In genomic region chrX:8096787-8097242, GRCm38 (mm10) we compare ENCODE assay signal across 8 mouse cellular contexts. TPM values are rescaled to one million over a fixed set of nuclear protein-coding genes. Genes with fewer than 3 reads are reported as not detected.
A peak's percentile ranks its signal among the peaks of the same experiment; 100 is the strongest.
DNase-seq lines count a peak whose midpoint lies in the region; ATAC-seq and TF ChIP-seq lines count a peak whose summit lies in the region.

No protein-coding gene starts in this region.

- H3K4me3 ChIP-seq in bone marrow, adult 2 months (replicated peaks; ENCODE audit: control insufficient read depth, low read depth, low read length) = peak overlapping the region; percentile 18
- peak overlapping the region; percentile 30 for H3K4me3 ChIP-seq in embryonic facial prominence, embryonic 15.5 days (replicated peaks)
- H3K4me3 ChIP-seq in limb, embryonic 14.5 days (replicated peaks; ENCODE audit: low read length) = peak overlapping the region; percentile 21
- H3K4me3 ChIP-seq in midbrain, postnatal 0 days (ENCODE audit: low read depth, low read length) = peak overlapping the region; percentile 25

- H3K36me3 ChIP-seq in embryonic facial prominence, embryonic 15.5 days = no peaks in the 10 kb centered on the region
- no peaks in the 10 kb centered on the region for H3K36me3 ChIP-seq in limb, embryonic 14.5 days (ENCODE audit: control insufficient read depth, insufficient read depth, low read length)
- H3K36me3 ChIP-seq in midbrain, postnatal 0 days (ENCODE audit: insufficient read depth, low read length) = no peaks in the 10 kb centered on the region

- peak; percentile 95 for ATAC-seq in embryonic facial prominence, embryonic 15.5 days (ENCODE audit: insufficient number of reproducible peaks, low FRiP score, low TSS enrichment, low read depth)
- peak; percentile 95 for ATAC-seq in limb, embryonic 14.5 days (ENCODE audit: low FRiP score, low read depth)
- peak; percentile 96 for ATAC-seq in midbrain, postnatal 0 days (ENCODE audit: low FRiP score)

- no peaks in the 10 kb centered on the region for H3K27me3 ChIP-seq in embryonic facial prominence, embryonic 15.5 days
- H3K27me3 ChIP-seq in limb, embryonic 14.5 days (ENCODE audit: control insufficient read depth, insufficient read depth, low read length) = no peaks in the 10 kb centered on the region
- H3K27me3 ChIP-seq in midbrain, postnatal 0 days (ENCODE audit: insufficient read depth, low read length) = no peaks in the 10 kb centered on the region

- H3K4me2 ChIP-seq in embryonic facial prominence, embryonic 15.5 days (replicated peaks) = peak overlapping the region; percentile 36; the same call in 1 of the 2 replicates
- H3K4me2 ChIP-seq in limb, embryonic 14.5 days (replicated peaks; ENCODE audit: low read depth, low read length, severe bottlenecking) = peak overlapping the region; percentile 41
- peak overlapping the region; percentile 24; the same call in 1 of the 2 replicates for H3K4me2 ChIP-seq in midbrain, postnatal 0 days (ENCODE audit: low read depth, low read length, poor library complexity, severe bottlenecking)

- no peak for TF ChIP-seq CTCF in bone marrow, adult 2 months (IDR thresholded peaks at IDR 0.05; ENCODE audit: control insufficient read depth, insufficient read depth, low read length)
- TF ChIP-seq CTCF in midbrain, postnatal 0 days (IDR thresholded peaks at IDR 0.05) = no peak

- no peaks in the 10 kb centered on the region; the same call in 1 of the 2 replicates for H3K4me1 ChIP-seq in bone marrow, adult 2 months (ENCODE audit: control insufficient read depth, insufficient read depth, low read length)
- no peaks in the 10 kb centered on the region for H3K4me1 ChIP-seq in embryonic facial prominence, embryonic 15.5 days
- H3K4me1 ChIP-seq in limb, embryonic 14.5 days (ENCODE audit: control insufficient read depth, insufficient read depth, low read length) = no peaks in the 10 kb centered on the region
- H3K4me1 ChIP-seq in midbrain, postnatal 0 days (ENCODE audit: insufficient read depth, low read length) = no peaks in the 10 kb centered on the region

- no peaks in the 10 kb centered on the region for H3K9me3 ChIP-seq in embryonic facial prominence, embryonic 15.5 days (replicated peaks)
- H3K9me3 ChIP-seq in limb, embryonic 14.5 days (ENCODE audit: control insufficient read depth, low read length) = no peaks in the 10 kb centered on the region
- no peaks in the 10 kb centered on the region for H3K9me3 ChIP-seq in midbrain, postnatal 0 days (ENCODE audit: low read length)

- 16% methylated on average over 19 of the region's 19 CpGs for WGBS in bone marrow, adult 2 months
- WGBS in embryonic facial prominence, embryonic 15.5 days = 15% methylated on average over 19 of the region's 19 CpGs
- WGBS in limb, embryonic 14.5 days = 12% methylated on average over 15 of the region's 19 CpGs
- WGBS in midbrain, postnatal 0 days = 15% methylated on average over 17 of the region's 19 CpGs

- DNase-seq in 416B (ENCODE audit: low read depth) = peak; percentile 98
- peak; percentile 94 for DNase-seq in heart, adult 8-10 months (ENCODE audit: low spot score)
- DNase-seq in kidney, adult 9 months = peak; percentile 98
- peak; percentile 97 for DNase-seq in limb, embryonic 14.5 days (ENCODE audit: low spot score)
- peak; percentile 97 for DNase-seq in midbrain, postnatal 0 days (ENCODE audit: low spot score)
- DNase-seq in spleen, postnatal 14 days (ENCODE audit: low spot score in 2 of 2) = peak; percentile 91

- H3K9ac ChIP-seq in embryonic facial prominence, embryonic 15.5 days = no peak overlapping the region
- no peak overlapping the region for H3K9ac ChIP-seq in limb, embryonic 14.5 days (ENCODE audit: low read depth, low read length, severe bottlenecking)
- H3K9ac ChIP-seq in midbrain, postnatal 0 days (replicated peaks; ENCODE audit: low read length, poor library complexity, severe bottlenecking) = no peak overlapping the region

- peak overlapping the region; percentile 86 for H3K27ac ChIP-seq in bone marrow, adult 2 months (ENCODE audit: control insufficient read depth, insufficient read depth, low read depth, low read length, poor library complexity)
- peak overlapping the region; percentile 58; the same call in 1 of the 2 replicates for H3K27ac ChIP-seq in embryonic facial prominence, embryonic 15.5 days (replicated peaks)
- H3K27ac ChIP-seq in limb, embryonic 14.5 days (replicated peaks; ENCODE audit: low read depth, low read length) = peak overlapping the region; percentile 48; the same call in 1 of the 2 replicates
- H3K27ac ChIP-seq in midbrain, postnatal 0 days (ENCODE audit: low read depth, low read length) = peak overlapping the region; percentile 59; the same call in 1 of the 2 replicates

- 0 out of 2 replicates have a peak, but pooled peaks have one; percentile 46 for TF ChIP-seq POLR2A in bone marrow, adult 2 months (IDR thresholded peaks at IDR 0.05; ENCODE audit: borderline replicate concordance, control insufficient read depth, low read depth, low read length)
- TF ChIP-seq POLR2A in limb, embryonic 14.5 days (IDR thresholded peaks at IDR 0.05; ENCODE audit: borderline replicate concordance, extremely low read depth, insufficient read depth, insufficient read length) = no peak

RNA-seq across cellular contexts. Expression of gene Was, which starts 6.5 kb away (rescaled TPM):
- polyA plus RNA-seq in bone marrow, adult 2 months (2011; ENCODE audit: insufficient read depth, insufficient read length, low replicate concordance, missing spikeins) = 10.1 and 32.0 TPM in 2 replicates
- polyA plus RNA-seq in embryonic facial prominence, embryonic 15.5 days (2015; fragmentation: Nextera tagmentation; extraction: Ambion mirVana) = 0.71 and 0.91 TPM in 2 replicates
- total RNA-seq in heart, adult 8-10 months (2022) = 1 to 10 TPM; 1.3 to 2.5 (median 1.6) TPM
- polyA plus RNA-seq in limb, embryonic 14.5 days (2012; rRNA removed) = 2.6 and 3.5 TPM in 2 replicates
- 0.92 and 0.97 TPM in 2 replicates for polyA plus RNA-seq in limb, embryonic 14.5 days (2014; fragmentation: Nextera tagmentation; extraction: Ambion mirVana)
- total RNA-seq in midbrain, postnatal 0 days (2014; rRNA removed) = 0.52 and 0.60 TPM in 2 replicates
- 0.15 and 0.30 TPM in 2 replicates for polyA plus RNA-seq in midbrain, postnatal 0 days (2015; fragmentation: Nextera tagmentation; extraction: Ambion mirVana)

RNA-seq across cellular contexts. Expression of gene Suv39h1, which starts 22.3 kb away (rescaled TPM):
- 27.4 and 30.7 TPM in 2 replicates for polyA plus RNA-seq in bone marrow, adult 2 months (2011; ENCODE audit: insufficient read depth, insufficient read length, low replicate concordance, missing spikeins)
- polyA plus RNA-seq in embryonic facial prominence, embryonic 15.5 days (2015; fragmentation: Nextera tagmentation; extraction: Ambion mirVana) = 45.5 and 51.5 TPM in 2 replicates
- total RNA-seq in heart, adult 8-10 months (2022) = 1 to 10 TPM; 4.0 to 6.4 (median 4.5) TPM
- polyA plus RNA-seq in limb, embryonic 14.5 days (2012; rRNA removed) = 65.3 and 67.4 TPM in 2 replicates
- polyA plus RNA-seq in limb, embryonic 14.5 days (2014; fragmentation: Nextera tagmentation; extraction: Ambion mirVana) = 51.9 and 56.1 TPM in 2 replicates
- total RNA-seq in midbrain, postnatal 0 days (2014; rRNA removed) = 32.0 and 45.0 TPM in 2 replicates
- polyA plus RNA-seq in midbrain, postnatal 0 days (2015; fragmentation: Nextera tagmentation; extraction: Ambion mirVana) = 34.8 and 35.4 TPM in 2 replicates

RNA-seq across cellular contexts. Expression of gene Wdr13, which starts 35.9 kb away (rescaled TPM):
- polyA plus RNA-seq in bone marrow, adult 2 months (2011; ENCODE audit: insufficient read depth, insufficient read length, low replicate concordance, missing spikeins) = 23.3 and 35.6 TPM in 2 replicates
- polyA plus RNA-seq in embryonic facial prominence, embryonic 15.5 days (2015; fragmentation: Nextera tagmentation; extraction: Ambion mirVana) = 28.1 and 30.7 TPM in 2 replicates
- total RNA-seq in heart, adult 8-10 months (2022) = 10 to 100 TPM; 34.2 to 48.2 (median 41.0) TPM
- polyA plus RNA-seq in limb, embryonic 14.5 days (2012; rRNA removed) = 90.6 and 127 TPM in 2 replicates
- 18.7 and 19.7 TPM in 2 replicates for polyA plus RNA-seq in limb, embryonic 14.5 days (2014; fragmentation: Nextera tagmentation; extraction: Ambion mirVana)
- total RNA-seq in midbrain, postnatal 0 days (2014; rRNA removed) = 324 and 337 TPM in 2 replicates
- polyA plus RNA-seq in midbrain, postnatal 0 days (2015; fragmentation: Nextera tagmentation; extraction: Ambion mirVana) = 59.9 and 60.4 TPM in 2 replicates

RNA-seq across cellular contexts. Expression of gene Rbm3, which starts 48.9 kb away (rescaled TPM):
- 301 and 341 TPM in 2 replicates for polyA plus RNA-seq in bone marrow, adult 2 months (2011; ENCODE audit: insufficient read depth, insufficient read length, low replicate concordance, missing spikeins)
- 390 and 425 TPM in 2 replicates for polyA plus RNA-seq in embryonic facial prominence, embryonic 15.5 days (2015; fragmentation: Nextera tagmentation; extraction: Ambion mirVana)
- total RNA-seq in heart, adult 8-10 months (2022) = 100 to 1,000 TPM in 1 of 4 experiments, 10 to 100 TPM in 3; 38.2 to 113 (median 59.5) TPM
- 355 and 465 TPM in 2 replicates for polyA plus RNA-seq in limb, embryonic 14.5 days (2012; rRNA removed)
- 496 and 541 TPM in 2 replicates for polyA plus RNA-seq in limb, embryonic 14.5 days (2014; fragmentation: Nextera tagmentation; extraction: Ambion mirVana)
- total RNA-seq in midbrain, postnatal 0 days (2014; rRNA removed) = 371 and 394 TPM in 2 replicates
- polyA plus RNA-seq in midbrain, postnatal 0 days (2015; fragmentation: Nextera tagmentation; extraction: Ambion mirVana) = 429 and 432 TPM in 2 replicates

Comparison
In these comparisons a context has a peak if more than half of its experiments do, and no peak if none do; other contexts are left out.
1. Peak in every context shown above with its lines: DNase-seq, ATAC-seq, H3K4me3 ChIP-seq and H3K27ac ChIP-seq.